Mouse (Mus musculus) MEL (cell line): ENCODE measurements around the gene P4ha1.

Source experiments
- CTCF ChIP-seq, 3 experiments: IDR thresholded peaks in 2 of 3; conservative IDR thresholded peaks in 1 of 3; 2 replicates each; pipeline ENCODE4 v1.5.1; 2011 to 2012; ENCODE audit warnings: low read length in 3 of 3, low read depth in 2 of 3, mild to moderate bottlenecking in 2 of 3, improper control_type of control experiment in 1 of 3, inconsistent platforms in 1 of 3, mixed read lengths in 1 of 3, moderate library complexity in 1 of 3; ENCODE audit not compliant: control insufficient read depth in 1 of 3, insufficient read depth in 1 of 3, poor library complexity in 1 of 3, severe bottlenecking in 1 of 3
- EP300 ChIP-seq, 2 experiments: IDR thresholded peaks; 2 replicates each; pipeline ENCODE4 v1.6.1; 2011; ENCODE audit warnings: improper control_type of control experiment in 2 of 2, low read length in 2 of 2, low read depth in 1 of 2, mild to moderate bottlenecking in 1 of 2
- GATA1 ChIP-seq: IDR thresholded peaks from 2 replicates; pipeline ENCODE4 v1.6.1; 2011; ENCODE audit warnings: low read depth, low read length, improper control_type of control experiment
- NRF1 ChIP-seq: IDR thresholded peaks from 2 replicates; pipeline ENCODE4 v1.6.1; 2014; ENCODE audit warnings: low read depth, mild to moderate bottlenecking, inconsistent platforms, low read length, improper control_type of control experiment, moderate library complexity; ENCODE audit not compliant: poor library complexity, insufficient read depth, severe bottlenecking
- POLR2A ChIP-seq, 2 experiments: IDR thresholded peaks; 2 replicates each; pipeline ENCODE4 v1.6.1; 2011 to 2012; ENCODE audit warnings: low read length in 2 of 2, mild to moderate bottlenecking in 2 of 2, control low read depth in 1 of 2, improper control_type of control experiment in 1 of 2, low read depth in 1 of 2, moderate library complexity in 1 of 2; ENCODE audit not compliant: control insufficient read depth in 1 of 2, insufficient read depth in 1 of 2, poor library complexity in 1 of 2
- RCOR1 ChIP-seq: IDR thresholded peaks from 2 replicates; pipeline ENCODE4 v1.6.1; 2012; ENCODE audit warnings: low read depth, mild to moderate bottlenecking, inconsistent platforms, low read length, improper control_type of control experiment
- SIN3A ChIP-seq: IDR thresholded peaks from 2 replicates; pipeline ENCODE4 v1.6.1; 2012; ENCODE audit warnings: low read length, improper control_type of control experiment, inconsistent platforms

DNA sequence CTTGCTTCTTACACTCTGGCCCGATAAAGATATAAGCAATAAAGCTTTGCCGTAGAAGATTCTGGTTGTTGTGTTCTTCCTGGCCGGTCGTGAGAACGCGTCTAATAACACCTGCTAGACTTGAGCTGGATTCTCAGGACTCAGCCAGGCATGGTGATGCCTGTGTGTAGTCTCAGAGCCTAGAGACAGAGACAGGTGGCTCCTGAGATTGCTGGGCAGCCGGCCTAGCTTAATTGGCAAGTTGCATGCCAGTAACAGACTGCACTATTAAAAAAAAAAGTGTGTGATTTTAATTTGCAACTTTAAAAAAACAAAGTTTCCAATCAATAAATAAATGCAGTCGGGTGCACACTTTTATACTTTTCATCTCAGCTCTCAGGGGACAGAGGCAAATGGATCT lies 63.9 kb downstream of the P4ha1 start:
- TF ChIP-seq EP300 (IDR thresholded peaks at IDR 0.05; ENCODE audit: low read depth in 1 of 2, low read length in 2 of 2) (no peak), NRF1 (no peak), POLR2A (IDR thresholded peaks at IDR 0.05; ENCODE audit: control insufficient read depth in 1 of 2, insufficient read depth in 1 of 2, low read depth in 1 of 2, low read length in 2 of 2, poor library complexity in 1 of 2) (no peak), RCOR1 (no peak), GATA1 (no peak), SIN3A (no peak), CTCF (IDR thresholded peaks at IDR 0.05 in 2 of 3, conservative IDR thresholded peaks at IDR 0.05 in 1 of 3; ENCODE audit: control insufficient read depth in 1 of 3, insufficient read depth in 1 of 3, low read depth in 2 of 3, low read length in 3 of 3, poor library complexity in 1 of 3, severe bottlenecking in 1 of 3) (no peak)
